7 mouse cellular contexts compared by ENCODE assay signal in genomic region chr10:77623639-77624400, GRCm38 (mm10). TPM values are rescaled to one million over a fixed set of nuclear protein-coding genes. Genes with fewer than 3 reads are reported as not detected.
DNase-seq lines count a peak whose midpoint lies in the region; ATAC-seq and TF ChIP-seq lines count a peak whose summit lies in the region.

No protein-coding gene starts in this region.

- peaks cover 41% of the 10 kb centered on the region for H3K4me1 ChIP-seq in lung, postnatal 0 days (ENCODE audit: insufficient read depth, low read depth, low read length)
- peaks cover 10% of the 10 kb centered on the region; the same call in 1 of the 2 replicates for H3K4me1 ChIP-seq in forebrain, embryonic 11.5 days (replicated peaks; ENCODE audit: control insufficient read depth, insufficient read depth, low read length)
- peaks cover 12% of the 10 kb centered on the region; the same call in 1 of the 2 replicates for H3K4me1 ChIP-seq in limb, embryonic 14.5 days (ENCODE audit: control insufficient read depth, insufficient read depth, low read length)
- peaks cover 34% of the 10 kb centered on the region for H3K4me1 ChIP-seq in stomach, embryonic 16.5 days (ENCODE audit: control insufficient read depth, insufficient read depth, low read length)

- DNase-seq in lung, postnatal 0 days (ENCODE audit: low spot score): no peak
- DNase-seq in lung, postnatal 14 days: no peak
- DNase-seq in forebrain, embryonic 11.5 days (ENCODE audit: low spot score): no peak
- DNase-seq in limb, embryonic 14.5 days (ENCODE audit: low spot score): no peak
- no peak for DNase-seq in left cerebral cortex, postnatal 4 days
- no peak for DNase-seq in cerebellum, postnatal 36 days

- no peak for TF ChIP-seq EP300 in lung, postnatal 0 days (IDR thresholded peaks at IDR 0.05)

- no peak overlapping the region for H3K4me3 ChIP-seq in lung, postnatal 0 days (ENCODE audit: low read depth, low read length)
- peak overlapping the region; percentile 97 for H3K4me3 ChIP-seq in forebrain, embryonic 11.5 days (ENCODE audit: low read depth, low read length)
- peak overlapping the region; percentile 99 for H3K4me3 ChIP-seq in limb, embryonic 14.5 days (replicated peaks; ENCODE audit: low read length)
- peak overlapping the region; percentile 97 for H3K4me3 ChIP-seq in stomach, embryonic 16.5 days (replicated peaks; ENCODE audit: low read length)

- no peak for TF ChIP-seq CTCF in lung, postnatal 0 days (IDR thresholded peaks at IDR 0.05)

- H3K9ac ChIP-seq in lung, postnatal 0 days (replicated peaks; ENCODE audit: low read depth): no peak overlapping the region; the same call in 1 of the 2 replicates
- H3K9ac ChIP-seq in forebrain, embryonic 11.5 days (ENCODE audit: low read length): peak overlapping the region; percentile 95
- peak overlapping the region; percentile 95; the same call in 1 of the 2 replicates for H3K9ac ChIP-seq in limb, embryonic 14.5 days (ENCODE audit: low read depth, low read length, severe bottlenecking)
- H3K9ac ChIP-seq in stomach, embryonic 16.5 days (ENCODE audit: low read length): peak overlapping the region; percentile 99

- intact Hi-C loops in left cerebral cortex, postnatal 4 days (cut with DNase I): no loop called here

- ATAC-seq in lung, postnatal 0 days: no peak
- no peak for ATAC-seq in forebrain, embryonic 11.5 days (replicated peaks; ENCODE audit: low FRiP score)
- ATAC-seq in limb, embryonic 14.5 days (ENCODE audit: low FRiP score, low read depth): no peak
- no peak for ATAC-seq in stomach, embryonic 16.5 days (ENCODE audit: insufficient read depth, low FRiP score)

- peak overlapping the region; percentile 96 for H3K27ac ChIP-seq in lung, postnatal 0 days (ENCODE audit: low read length)
- H3K27ac ChIP-seq in forebrain, embryonic 11.5 days (ENCODE audit: low read depth, low read length): no peak overlapping the region
- H3K27ac ChIP-seq in limb, embryonic 14.5 days (replicated peaks; ENCODE audit: low read depth, low read length): 0 out of 2 replicates have a peak overlapping the region, but pooled peaks have one; percentile 8
- peak overlapping the region; percentile 95 for H3K27ac ChIP-seq in stomach, embryonic 16.5 days (ENCODE audit: low read length)

- no peaks in the 10 kb centered on the region for H3K9me3 ChIP-seq in lung, postnatal 0 days (ENCODE audit: low read length)
- H3K9me3 ChIP-seq in forebrain, embryonic 11.5 days (ENCODE audit: control insufficient read depth, low read length): no peaks in the 10 kb centered on the region
- no peaks in the 10 kb centered on the region for H3K9me3 ChIP-seq in limb, embryonic 14.5 days (ENCODE audit: control insufficient read depth, low read length)
- H3K9me3 ChIP-seq in stomach, embryonic 16.5 days (replicated peaks; ENCODE audit: control insufficient read depth, low read length): no peaks in the 10 kb centered on the region

- H3K27me3 ChIP-seq in lung, postnatal 0 days (replicated peaks; ENCODE audit: insufficient read depth, low read length): no peaks in the 10 kb centered on the region
- no peaks in the 10 kb centered on the region for H3K27me3 ChIP-seq in forebrain, embryonic 11.5 days (ENCODE audit: control insufficient read depth, insufficient read depth, low read length)
- H3K27me3 ChIP-seq in limb, embryonic 14.5 days (ENCODE audit: control insufficient read depth, insufficient read depth, low read length): no peaks in the 10 kb centered on the region
- no peaks in the 10 kb centered on the region for H3K27me3 ChIP-seq in stomach, embryonic 16.5 days (ENCODE audit: control insufficient read depth, insufficient read depth, low read length)

- 85% methylated on average over 10 of the region's 10 CpGs for WGBS in lung, postnatal 0 days
- 90% methylated on average over 10 of the region's 10 CpGs for WGBS in forebrain, embryonic 11.5 days
- WGBS in limb, embryonic 14.5 days: 91% methylated on average over 10 of the region's 10 CpGs
- WGBS in stomach, embryonic 16.5 days: 84% methylated on average over 10 of the region's 10 CpGs

- H3K4me2 ChIP-seq in lung, postnatal 0 days (replicated peaks; ENCODE audit: low read depth, low read length): peak overlapping the region; percentile 93
- peak overlapping the region; percentile 70 for H3K4me2 ChIP-seq in forebrain, embryonic 11.5 days (ENCODE audit: low read depth, low read length, severe bottlenecking)
- H3K4me2 ChIP-seq in limb, embryonic 14.5 days (replicated peaks; ENCODE audit: low read depth, low read length, severe bottlenecking): peak overlapping the region; percentile 63
- peak overlapping the region; percentile 86 for H3K4me2 ChIP-seq in stomach, embryonic 16.5 days (ENCODE audit: low read depth, low read length)

- TF ChIP-seq POLR2A in limb, embryonic 14.5 days (IDR thresholded peaks at IDR 0.05; ENCODE audit: borderline replicate concordance, extremely low read depth, insufficient read depth, insufficient read length): no peak

- H3K36me3 ChIP-seq in lung, postnatal 0 days (ENCODE audit: insufficient read depth, low read length): no peaks in the 10 kb centered on the region
- H3K36me3 ChIP-seq in forebrain, embryonic 11.5 days (ENCODE audit: control insufficient read depth, insufficient read depth, low read length): no peaks in the 10 kb centered on the region
- H3K36me3 ChIP-seq in limb, embryonic 14.5 days (ENCODE audit: control insufficient read depth, insufficient read depth, low read length): no peaks in the 10 kb centered on the region; the same call in 1 of the 2 replicates
- H3K36me3 ChIP-seq in stomach, embryonic 16.5 days (ENCODE audit: control insufficient read depth, insufficient read depth, low read length): no peaks in the 10 kb centered on the region

RNA-seq across cellular contexts. Expression of gene Ube2g2, which starts 1.7 kb away (rescaled TPM):
- 59.8 and 65.6 TPM in 2 replicates for polyA plus RNA-seq in lung, postnatal 0 days (2015; fragmentation: Nextera tagmentation; extraction: Ambion mirVana)
- 76.7 and 78.1 TPM in 2 replicates for polyA plus RNA-seq in forebrain, embryonic 11.5 days (2014; fragmentation: Nextera tagmentation; extraction: Ambion mirVana)
- 55.1 and 59.8 TPM in 2 replicates for polyA plus RNA-seq in limb, embryonic 14.5 days (2012; rRNA removed)
- 57.4 and 58.6 TPM in 2 replicates for polyA plus RNA-seq in limb, embryonic 14.5 days (2014; fragmentation: Nextera tagmentation; extraction: Ambion mirVana)
- 78.0 and 82.4 TPM in 2 replicates for polyA plus RNA-seq in stomach, embryonic 16.5 days (2015; fragmentation: Nextera tagmentation; extraction: Ambion mirVana)
- total RNA-seq in left cerebral cortex, postnatal 4 days (2021): 10 to 100 TPM; 45.1 to 47.6 TPM

RNA-seq across cellular contexts. Expression of gene Gm49325, which starts 17.8 kb away (rescaled TPM):
- 4.9 and 6.4 TPM in 2 replicates for polyA plus RNA-seq in lung, postnatal 0 days (2015; fragmentation: Nextera tagmentation; extraction: Ambion mirVana)
- polyA plus RNA-seq in forebrain, embryonic 11.5 days (2014; fragmentation: Nextera tagmentation; extraction: Ambion mirVana): not detected in 2 replicates
- 1.8 and 8.4 TPM in 2 replicates for polyA plus RNA-seq in limb, embryonic 14.5 days (2012; rRNA removed)
- polyA plus RNA-seq in limb, embryonic 14.5 days (2014; fragmentation: Nextera tagmentation; extraction: Ambion mirVana): 1.9 and 5.8 TPM in 2 replicates
- 4.4 and 10.1 TPM in 2 replicates for polyA plus RNA-seq in stomach, embryonic 16.5 days (2015; fragmentation: Nextera tagmentation; extraction: Ambion mirVana)
- 10 to 100 TPM in 1 of 2 experiments, not detected in 1; 21.0 TPM for total RNA-seq in left cerebral cortex, postnatal 4 days (2021)

RNA-seq across cellular contexts. Expression of gene Sumo3, which starts 17.9 kb away (rescaled TPM):
- 185 and 209 TPM in 2 replicates for polyA plus RNA-seq in lung, postnatal 0 days (2015; fragmentation: Nextera tagmentation; extraction: Ambion mirVana)
- 336 and 367 TPM in 2 replicates for polyA plus RNA-seq in forebrain, embryonic 11.5 days (2014; fragmentation: Nextera tagmentation; extraction: Ambion mirVana)
- 466 and 472 TPM in 2 replicates for polyA plus RNA-seq in limb, embryonic 14.5 days (2012; rRNA removed)
- polyA plus RNA-seq in limb, embryonic 14.5 days (2014; fragmentation: Nextera tagmentation; extraction: Ambion mirVana): 328 and 351 TPM in 2 replicates
- 324 and 327 TPM in 2 replicates for polyA plus RNA-seq in stomach, embryonic 16.5 days (2015; fragmentation: Nextera tagmentation; extraction: Ambion mirVana)
- 100 to 1,000 TPM; 175 to 189 TPM for total RNA-seq in left cerebral cortex, postnatal 4 days (2021)

RNA-seq across cellular contexts. Expression of gene Pttg1ip, which starts 42.3 kb away (rescaled TPM):
- 189 and 207 TPM in 2 replicates for polyA plus RNA-seq in lung, postnatal 0 days (2015; fragmentation: Nextera tagmentation; extraction: Ambion mirVana)
- 69.0 and 73.8 TPM in 2 replicates for polyA plus RNA-seq in forebrain, embryonic 11.5 days (2014; fragmentation: Nextera tagmentation; extraction: Ambion mirVana)
- polyA plus RNA-seq in limb, embryonic 14.5 days (2012; rRNA removed): 117 and 122 TPM in 2 replicates
- polyA plus RNA-seq in limb, embryonic 14.5 days (2014; fragmentation: Nextera tagmentation; extraction: Ambion mirVana): 138 and 147 TPM in 2 replicates
- polyA plus RNA-seq in stomach, embryonic 16.5 days (2015; fragmentation: Nextera tagmentation; extraction: Ambion mirVana): 210 and 244 TPM in 2 replicates
- 10 to 100 TPM; 54.7 to 62.7 TPM for total RNA-seq in left cerebral cortex, postnatal 4 days (2021)
